Mouse (Mus musculus) cortical plate, adult 2 months (tissue): ENCODE measurements around the gene Cnn3. TPM values are rescaled to one million over a fixed set of nuclear protein-coding genes. Genes with fewer than 3 reads are reported as not detected.

Experiments used
- H3K27ac ChIP-seq: fragments of 200-500 bp; 2 replicates; pipeline ENCODE4 v1.5.1; 2012; ENCODE audit warnings: low read length, control low read depth, inconsistent platforms; ENCODE audit not compliant: insufficient read depth
- H3K4me1 ChIP-seq: fragments of 200-500 bp; 2 replicates; pipeline ENCODE4 v1.6.1; 2011; ENCODE audit warnings: low read length; ENCODE audit not compliant: control insufficient read depth, insufficient read depth
- H3K4me3 ChIP-seq: fragments of 200-500 bp; 2 replicates; pipeline ENCODE4 v1.5.1; 2011; ENCODE audit warnings: mild to moderate bottlenecking, low read length, control low read depth; ENCODE audit not compliant: insufficient read depth
- CTCF ChIP-seq: fragments of 200-500 bp; IDR thresholded peaks from 2 replicates; pipeline ENCODE4 v1.5.1; 2011; ENCODE audit warnings: mild to moderate bottlenecking, control low read depth, low read length; ENCODE audit not compliant: insufficient read depth; ENCODE audit errors: extremely low read depth
- POLR2A ChIP-seq: fragments of 200-500 bp; IDR thresholded peaks from 2 replicates; pipeline ENCODE4 v1.6.1; 2011; ENCODE audit warnings: mild to moderate bottlenecking, low read length, control low read depth; ENCODE audit not compliant: insufficient read depth; ENCODE audit errors: extremely low read depth
- polyA plus RNA-seq: library from polyadenylated mRNA; depleted of rRNA; stranded (reverse); fragments of >200 nt; gene quantifications from 2 replicates; pipeline ENCODE4 v1.2.3, GENCODE M21; 2012

Cnn3 gene
- polyA plus RNA-seq, 1 experiment: 130 TPM

GRCm38 (mm10) chr3:121418251-121418601, 8.1 kb upstream of the Cnn3 start:
- no peak overlapping the region for H3K4me3 ChIP-seq
- no peaks in the 10 kb centered on the region for H3K4me1 ChIP-seq
- TF ChIP-seq POLR2A (no peak), CTCF (no peak)
- no peak overlapping the region for H3K27ac ChIP-seq

DNA sequence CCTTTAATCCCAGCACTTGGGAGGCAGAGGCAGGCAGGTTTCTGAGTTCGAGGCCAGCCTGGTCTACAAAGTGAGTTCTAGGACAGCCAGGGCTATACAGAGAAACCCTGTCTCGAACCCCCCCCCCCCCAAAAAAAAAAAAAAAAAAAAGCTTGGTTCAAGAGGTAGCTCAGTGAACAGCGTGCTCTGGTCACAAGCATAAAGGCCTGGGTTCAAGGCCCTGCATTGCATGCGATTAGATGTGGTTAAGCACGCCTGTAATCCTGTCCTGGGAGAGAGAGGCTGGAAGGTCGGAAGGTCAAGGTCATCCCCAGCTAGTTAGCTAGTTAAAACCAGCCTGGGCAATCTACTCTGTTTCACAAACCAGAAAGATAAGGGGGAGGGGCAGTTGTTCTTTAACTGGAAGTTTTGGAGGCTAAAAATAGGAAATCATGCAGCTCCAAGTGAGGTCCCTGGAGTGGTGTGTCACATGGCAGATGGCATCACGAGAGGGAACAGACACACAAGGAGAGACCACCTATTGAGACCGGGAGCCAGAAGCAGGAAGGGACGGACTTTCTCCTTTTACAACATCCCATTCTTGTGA, 7.4 kb upstream of the Cnn3 start:
- TF ChIP-seq CTCF (no peak), POLR2A (no peak)
- no peak overlapping the region for H3K4me3 ChIP-seq
- H3K27ac ChIP-seq: no peak overlapping the region
- H3K4me1 ChIP-seq: no peaks in the 10 kb centered on the region

DNA sequence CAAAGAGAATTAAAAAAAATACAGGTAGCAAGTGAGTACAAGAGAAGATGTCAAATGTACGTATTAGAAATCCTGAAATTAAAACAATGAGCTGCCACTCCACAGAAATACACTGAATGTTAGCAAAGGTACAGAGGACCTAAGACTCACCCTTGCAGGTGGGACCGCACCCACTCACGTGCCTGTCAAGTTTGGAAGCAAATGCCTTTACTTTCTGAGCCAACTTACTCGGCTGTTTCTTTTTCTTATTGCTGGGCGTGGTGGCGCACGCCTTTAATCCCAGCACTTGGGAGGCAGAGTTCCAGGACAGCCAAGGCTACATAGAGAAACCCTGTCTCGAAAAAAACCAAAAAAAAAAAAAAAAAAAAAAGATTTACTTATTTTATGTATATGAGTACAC, 3.9 kb upstream of the Cnn3 start:
- TF ChIP-seq CTCF: no peak
- TF ChIP-seq POLR2A: no peak
- Histone ChIP-seq H3K27ac (no peak overlapping the region), H3K4me1 (no peaks in the 10 kb centered on the region), H3K4me3 (no peak overlapping the region)

GRCm38 (mm10) chr3:121426621-121427519, 573 bp downstream of the Cnn3 start:
- Histone ChIP-seq H3K4me1 (no peaks in the 10 kb centered on the region), H3K4me3 (peak overlapping the region; percentile 54), H3K27ac (peak overlapping the region; percentile 99)
- TF ChIP-seq CTCF (0 out of 2 replicates have a peak, but pooled peaks have one; percentile 7), POLR2A (no peak)

DNA sequence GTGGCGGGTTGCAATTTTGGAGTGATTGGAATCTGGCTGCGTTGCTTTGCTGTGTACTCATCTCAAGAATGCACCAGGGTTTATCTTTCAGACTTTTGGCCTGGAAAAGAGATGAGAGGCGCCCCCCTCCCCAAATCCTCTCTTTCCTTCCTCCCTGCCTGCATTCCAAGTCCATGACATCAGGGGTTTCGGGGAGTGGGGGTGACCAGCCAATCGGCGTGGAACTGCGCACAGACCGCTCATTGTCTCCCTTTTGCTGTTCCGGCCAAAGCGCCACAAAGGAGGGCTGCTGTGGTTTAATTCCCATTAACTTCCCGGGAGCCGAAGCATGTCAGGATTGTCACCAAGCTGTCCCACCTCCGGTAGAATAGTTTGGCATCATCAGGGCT, 1.2 kb downstream of the Cnn3 start:
- H3K4me1 ChIP-seq: no peaks in the 10 kb centered on the region
- peak overlapping the region; percentile 99 for H3K27ac ChIP-seq
- TF ChIP-seq POLR2A (no peak), CTCF (no peak)
- H3K4me3 ChIP-seq: peak overlapping the region; percentile 54

DNA sequence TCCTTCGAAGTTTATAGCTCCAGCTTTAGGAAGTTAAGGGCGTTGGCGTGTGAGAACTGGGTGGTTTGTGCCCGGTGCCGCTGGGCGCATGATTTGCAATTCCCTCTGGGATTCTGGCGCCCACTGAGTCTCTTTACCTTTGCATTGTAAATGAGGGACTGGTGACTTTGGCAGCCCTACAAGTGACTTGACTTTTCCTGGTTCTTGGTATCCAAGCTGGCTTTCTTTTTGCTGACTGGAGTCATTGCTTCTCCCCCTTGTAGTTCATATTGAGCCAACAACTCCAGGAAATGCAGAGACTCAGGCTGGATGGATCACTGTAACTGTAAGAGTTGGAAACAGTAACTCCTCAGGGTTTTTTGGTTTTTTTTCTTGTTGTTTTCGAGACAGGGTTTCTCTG, 1.9 kb downstream of the Cnn3 start:
- H3K4me1 ChIP-seq: no peaks in the 10 kb centered on the region
- peak overlapping the region; percentile 54; the same call in 1 of the 2 replicates for H3K4me3 ChIP-seq
- no peak for TF ChIP-seq POLR2A
- TF ChIP-seq CTCF: no peak
- H3K27ac ChIP-seq: no peak overlapping the region

- no peak overlapping the region for H3K27ac ChIP-seq
- TF ChIP-seq POLR2A (no peak), CTCF (no peak)
- no peaks in the 10 kb centered on the region for H3K4me1 ChIP-seq
- H3K4me3 ChIP-seq: 0 out of 2 replicates have a peak overlapping the region, but pooled peaks have one; percentile 54
Observed at GRCm38 (mm10) chr3:121428696-121429259, 2.5 kb downstream of the Cnn3 start.

GRCm38 (mm10) chr3:121429469-121429868, 3.2 kb downstream of the Cnn3 start:
- H3K4me3 ChIP-seq: no peak overlapping the region
- no peak overlapping the region for H3K27ac ChIP-seq
- no peak for TF ChIP-seq POLR2A
- TF ChIP-seq CTCF: no peak
- H3K4me1 ChIP-seq: no peaks in the 10 kb centered on the region

DNA sequence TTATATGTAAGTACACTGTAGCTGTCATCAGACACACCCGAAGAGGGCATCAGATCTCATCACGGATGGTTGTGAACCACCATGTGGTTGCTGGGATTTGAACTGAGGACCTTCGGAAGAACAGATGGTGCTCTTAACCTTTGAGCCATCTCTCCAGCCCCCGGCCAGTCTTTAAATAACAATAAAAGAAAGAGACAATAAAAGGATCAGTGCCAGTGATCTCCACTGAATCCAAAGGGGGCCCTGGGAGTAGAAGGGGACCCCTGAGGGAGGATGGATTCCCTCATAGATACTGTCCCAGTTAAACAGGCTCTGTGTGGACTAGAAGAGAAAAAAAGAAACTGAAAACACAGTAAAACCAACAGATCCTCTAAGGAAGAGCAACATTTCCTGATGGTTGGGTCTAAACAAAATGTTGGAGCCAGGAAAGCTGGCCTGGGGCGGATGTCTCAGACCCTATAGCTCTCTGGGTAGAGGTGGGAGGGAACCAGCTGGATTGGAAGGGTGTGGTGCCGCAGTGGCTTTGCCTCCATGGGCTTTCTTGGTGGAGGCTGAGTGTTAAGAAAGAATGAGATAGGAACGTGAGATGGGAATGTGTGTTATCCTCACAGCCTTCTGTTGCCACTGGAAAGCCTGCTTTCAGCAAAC, 4.1 kb downstream of the Cnn3 start:
- Histone ChIP-seq H3K4me3 (no peak overlapping the region), H3K4me1 (peaks cover 2% of the 10 kb centered on the region; the same call in 1 of the 2 replicates), H3K27ac (no peak overlapping the region)
- TF ChIP-seq POLR2A: no peak
- TF ChIP-seq CTCF: no peak

DNA sequence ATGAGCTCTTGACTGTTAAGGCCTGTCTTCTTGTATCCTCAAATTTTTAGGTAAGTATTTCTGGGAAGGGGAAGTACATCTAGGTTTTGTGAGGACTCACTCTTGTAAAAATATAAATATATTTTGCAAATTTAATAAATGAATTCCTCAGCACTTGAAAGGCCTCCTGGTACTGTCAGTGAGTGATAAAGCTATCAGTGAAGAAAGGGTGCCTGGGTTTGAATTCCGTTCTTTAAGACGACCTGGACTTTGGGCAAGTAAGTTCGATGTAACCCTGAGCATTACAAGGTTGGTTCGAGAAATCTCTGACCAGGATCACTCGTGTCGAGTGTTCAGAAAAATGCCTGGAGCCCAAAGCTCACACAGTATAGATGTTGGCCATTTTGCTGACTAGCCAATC, 7.1 kb downstream of the Cnn3 start:
- Histone ChIP-seq H3K4me1 (peaks cover 2% of the 10 kb centered on the region; the same call in 1 of the 2 replicates), H3K4me3 (no peak overlapping the region), H3K27ac (no peak overlapping the region)
- TF ChIP-seq POLR2A (no peak), CTCF (no peak)
